In genomic region chr11:5512099-5512725, GRCm38 (mm10) we compare ENCODE assay signal across 13 mouse cellular contexts. TPM values are rescaled to one million over a fixed set of nuclear protein-coding genes. Genes with fewer than 3 reads are reported as not detected.
A peak's percentile ranks its signal among the peaks of the same experiment; 100 is the strongest.
DNase-seq lines count a peak whose midpoint lies in the region; ATAC-seq lines count a peak whose summit lies in the region.
"Had no signal": no experiment of that assay in that cellular context is flagged by ENCODE, and none has a peak within 500 bp of the region (broad histone marks: within the 10 kb centered on the region; RNA-seq: fewer than 3 reads in every experiment).

No protein-coding gene starts in this region.

- no peak overlapping the region for H3K4me3 ChIP-seq in brown adipose tissue, adult 24 weeks (ENCODE audit: insufficient read depth, low read depth, low read length)

- H3K4me1 ChIP-seq in brown adipose tissue, adult 24 weeks (ENCODE audit: control insufficient read depth, insufficient read depth, insufficient read length, low read length): peaks cover 3% of the 10 kb centered on the region; the same call in 1 of the 2 replicates

- H3K27ac ChIP-seq in brown adipose tissue, adult 24 weeks (replicated peaks; ENCODE audit: low read depth, low read length): peak overlapping the region; percentile 57
- H3K27ac ChIP-seq: liver, embryonic 14.5 days had no signal

- H3K27me3 ChIP-seq in splenic B cell, adult 2 months (ENCODE audit: control insufficient read depth, insufficient read depth, low read length, poor library complexity, severe bottlenecking): no peaks in the 10 kb centered on the region

- no peaks in the 10 kb centered on the region for H3K36me3 ChIP-seq in splenic B cell, adult 2 months (ENCODE audit: control insufficient read depth, insufficient read depth, low read length, poor library complexity, severe bottlenecking)

- DNase-seq in urinary bladder, adult 2 months (ENCODE audit: low spot score): peak; percentile 42
- DNase-seq in urinary bladder, postnatal 25 days (ENCODE audit: low spot score): no peak
- peak; percentile 55 for DNase-seq in kidney, postnatal 36 days
- DNase-seq in splenic B cell, adult 2 months (ENCODE audit: low read depth, low spot score): peak; percentile 56
- DNase-seq in cerebellum, adult 11 months: no peak
- DNase-seq in frontal cortex, postnatal 14 days (ENCODE audit: low spot score in 2 of 2): no peak
- DNase-seq: layer of hippocampus, postnatal 36 days; right cerebral cortex, postnatal 14 days; thymus, postnatal 36 days had no signal

- no peak for ATAC-seq in CD4-positive, CD25-positive, alpha-beta regulatory T cell, adult 4 months
- ATAC-seq: forebrain, embryonic 14.5 days had no signal

RNA-seq across cellular contexts. Expression of gene Xbp1, which starts 8.2 kb away (rescaled TPM):
- 87.8 and 89.4 TPM in 2 replicates for polyA plus RNA-seq in urinary bladder, adult 2 months (2012; rRNA removed)
- 47.1 and 80.4 TPM in 2 replicates for polyA plus RNA-seq in brown adipose tissue, adult 24 weeks (2012; ENCODE audit: insufficient read depth, insufficient read length, missing spikeins)
- polyA plus RNA-seq in CD4-positive, CD25-positive, alpha-beta regulatory T cell, adult 4 months (2017; shearing (Covaris generic)): 10 to 100 TPM; 38.9 to 44.7 TPM

RNA-seq across cellular contexts. Expression of gene Ccdc117, which starts 29.8 kb away (rescaled TPM):
- polyA plus RNA-seq in urinary bladder, adult 2 months (2012; rRNA removed): 12.8 and 13.5 TPM in 2 replicates
- polyA plus RNA-seq in brown adipose tissue, adult 24 weeks (2012; ENCODE audit: insufficient read depth, insufficient read length, missing spikeins): 6.7 and 15.8 TPM in 2 replicates
- 1 to 10 TPM; 2.9 to 5.2 TPM for polyA plus RNA-seq in CD4-positive, CD25-positive, alpha-beta regulatory T cell, adult 4 months (2017; shearing (Covaris generic))

RNA-seq across cellular contexts. Expression of gene Ankrd36, which starts 57.3 kb away (rescaled TPM):
- not detected in 2 replicates for polyA plus RNA-seq in urinary bladder, adult 2 months (2012; rRNA removed)
- not detected in 2 replicates for polyA plus RNA-seq in brown adipose tissue, adult 24 weeks (2012; ENCODE audit: insufficient read depth, insufficient read length, missing spikeins)
- polyA plus RNA-seq in CD4-positive, CD25-positive, alpha-beta regulatory T cell, adult 4 months (2017; shearing (Covaris generic)): not detected
- polyA plus RNA-seq: forebrain, embryonic 14.5 days had no signal

Comparison
In these comparisons a context has a peak if more than half of its experiments do, and no peak if none do; other contexts are left out.
1. DNase-seq: peak in urinary bladder, adult 2 months (single experiment), kidney, postnatal 36 days (2 of 2) and splenic B cell, adult 2 months (single experiment); none in urinary bladder, postnatal 25 days (single experiment), cerebellum, adult 11 months (single experiment) and frontal cortex, postnatal 14 days (0 of 2).